Mouse (Mus musculus) Patski (cell line): ENCODE results near the gene Iscu. TPM values are rescaled to one million over a fixed set of nuclear protein-coding genes. Genes with fewer than 3 reads are reported as not detected.
"Not testable (repeated sequence)": the region's sequence is repeated elsewhere in the genome, so short reads cannot be mapped to it uniquely, and the experiment has no call there.

Experiments
- ATAC-seq: fragments of 100-300 bp; one replicate; pipeline ENCODE4 v1.8.0; 2021
- CTCF ChIA-PET: fragments of 350-600 bp; sonication (Branson Sonifier 250); formaldehyde crosslinking; loops from one replicate; lab custom pipeline; 2022; ENCODE audit warnings: inconsistent platforms; lab: Charles Lee
- POLR2A ChIA-PET: fragments of 350-600 bp; sonication (Branson Sonifier 250); formaldehyde crosslinking; loops from one replicate; lab custom pipeline; 2022; ENCODE audit warnings: antibody characterized with exemption, inconsistent platforms; lab: Charles Lee
- DNase-seq: peaks from one replicate; pipeline ENCODE4 v3.0.0-alpha.2; 2011; ENCODE audit warnings: low read depth, low spot score
- H3K27me3 ChIP-seq: fragments of 371-371 bp; one replicate; pipeline ENCODE4 v1.5.1; 2021
- CTCF ChIP-seq: fragments of 100-300 bp; IDR thresholded peaks from one replicate; pipeline ENCODE4 v1.5.1; 2021
- in situ Hi-C: fragments of 300-500 bp; cut with MboI; formaldehyde crosslinking; loops from 3 replicates; pipeline ENCODE4 v1.11.1; 2018; ENCODE audit warnings: low pct_unique_long_range_greater_than_20kb, mixed read lengths
- polyA plus RNA-seq: library from polyadenylated mRNA; unstranded; gene quantifications from one replicate; pipeline ENCODE4 v1.2.3, GENCODE M21; 2021

The Iscu gene
- polyA plus RNA-seq, 1 experiment from 2014 or later: 189 TPM

DNA sequence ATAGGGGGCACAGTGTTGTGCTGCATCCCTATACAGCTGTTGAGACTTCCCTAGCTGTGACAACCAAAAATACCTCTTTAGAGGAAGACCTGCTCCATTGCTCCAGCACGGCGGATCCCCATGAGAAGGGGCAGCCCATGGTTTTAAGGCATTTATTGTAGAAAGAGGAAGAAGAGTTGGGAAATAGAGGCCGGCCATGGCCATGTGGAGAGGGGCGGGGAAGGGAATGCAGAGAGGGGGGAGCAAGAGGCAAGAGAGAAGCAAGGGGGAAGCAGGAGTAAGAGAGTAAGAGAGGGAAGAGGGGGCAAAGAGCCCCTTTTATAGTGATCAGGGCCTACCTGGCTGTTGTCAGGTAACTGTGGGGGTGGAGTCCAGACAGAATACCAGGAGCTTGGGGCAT, 37.6 kb downstream of the Iscu start:
- H3K27me3 ChIP-seq: peaks cover 20% of the 10 kb centered on the region
- no peak for TF ChIP-seq CTCF
- DNase-seq (no peak), ATAC-seq (no peak)
- ChIA-PET CTCF (no interaction called here), POLR2A (no interaction called here)
- in situ Hi-C loops: loop anchor here (5.0 to 10.0 kb wide), 2 partner anchors 33 to 445 kb away; no protein-coding TSS in a partner anchor

- not testable (repeated sequence) for DNase-seq, ATAC-seq
- ChIA-PET CTCF (interaction anchor here (0.9 to 1.9 kb wide), 4 partner anchors 9 to 38 kb away, joined by 3 to 17 read pairs (median 4); no protein-coding TSS in a partner anchor), POLR2A (interaction anchor here (1.0 kb wide), 1 partner anchor 37 kb away, joined by 3 read pairs; no protein-coding TSS in a partner anchor)
- in situ Hi-C loops: loop anchor here (5.0 to 10.0 kb wide), 2 partner anchors 35 to 447 kb away; no protein-coding TSS in a partner anchor
- H3K27me3 ChIP-seq: peaks cover 15% of the 10 kb centered on the region
Observed at GRCm38 (mm10) chr5:113811824-113812420, 39.4 kb downstream of the Iscu start.

- no peak for ATAC-seq
- POLR2A ChIA-PET: no interaction called here
Observed at GRCm38 (mm10) chr5:113812638-113813037, 40.1 kb downstream of the Iscu start.

DNA sequence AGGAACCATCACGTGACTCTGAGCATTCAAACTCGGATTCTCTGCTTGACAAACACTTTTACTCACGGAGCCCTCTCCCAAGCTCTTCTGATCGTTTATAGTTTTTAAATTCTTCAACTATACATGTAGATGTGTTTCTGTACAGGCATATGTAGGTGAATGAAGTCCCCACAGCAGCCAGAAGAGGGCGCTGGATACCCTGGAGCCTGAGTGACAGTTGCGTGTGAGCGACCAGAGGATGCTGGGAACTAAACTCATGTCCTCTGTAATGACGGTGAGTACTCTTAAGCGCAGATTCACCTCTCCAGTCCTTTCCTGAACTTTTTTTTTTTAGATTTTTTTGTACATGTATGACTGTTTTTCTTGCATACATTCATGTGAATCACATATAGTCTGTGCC, 41.1 kb downstream of the Iscu start:
- ATAC-seq (no peak), DNase-seq (no peak)
- ChIA-PET POLR2A (no interaction called here), CTCF (interaction anchor here (0.9 to 4.3 kb wide), 4 partner anchors 13 to 129 kb away, joined by 3 to 41 read pairs (median 4); partner anchors contain the start of gene Iscu)
- TF ChIP-seq CTCF: peak; percentile 62
- H3K27me3 ChIP-seq: no peaks in the 10 kb centered on the region
- in situ Hi-C loops: loop anchor here (5.0 to 10.0 kb wide), 2 partner anchors 36 to 449 kb away; no protein-coding TSS in a partner anchor

More at GRCm38 (mm10) chr5:113812638-113813037, 40.1 kb downstream of the Iscu start:
- CTCF ChIA-PET: interaction anchor here (4.3 kb wide), 1 partner anchor 38 kb away, joined by 41 read pairs; the partner anchor contains the start of gene Iscu
- no peak for TF ChIP-seq CTCF
- in situ Hi-C loops: loop anchor here (5.0 to 10.0 kb wide), 2 partner anchors 35 to 448 kb away; no protein-coding TSS in a partner anchor
- H3K27me3 ChIP-seq: peaks cover 9% of the 10 kb centered on the region
- DNase-seq: no peak

DNA sequence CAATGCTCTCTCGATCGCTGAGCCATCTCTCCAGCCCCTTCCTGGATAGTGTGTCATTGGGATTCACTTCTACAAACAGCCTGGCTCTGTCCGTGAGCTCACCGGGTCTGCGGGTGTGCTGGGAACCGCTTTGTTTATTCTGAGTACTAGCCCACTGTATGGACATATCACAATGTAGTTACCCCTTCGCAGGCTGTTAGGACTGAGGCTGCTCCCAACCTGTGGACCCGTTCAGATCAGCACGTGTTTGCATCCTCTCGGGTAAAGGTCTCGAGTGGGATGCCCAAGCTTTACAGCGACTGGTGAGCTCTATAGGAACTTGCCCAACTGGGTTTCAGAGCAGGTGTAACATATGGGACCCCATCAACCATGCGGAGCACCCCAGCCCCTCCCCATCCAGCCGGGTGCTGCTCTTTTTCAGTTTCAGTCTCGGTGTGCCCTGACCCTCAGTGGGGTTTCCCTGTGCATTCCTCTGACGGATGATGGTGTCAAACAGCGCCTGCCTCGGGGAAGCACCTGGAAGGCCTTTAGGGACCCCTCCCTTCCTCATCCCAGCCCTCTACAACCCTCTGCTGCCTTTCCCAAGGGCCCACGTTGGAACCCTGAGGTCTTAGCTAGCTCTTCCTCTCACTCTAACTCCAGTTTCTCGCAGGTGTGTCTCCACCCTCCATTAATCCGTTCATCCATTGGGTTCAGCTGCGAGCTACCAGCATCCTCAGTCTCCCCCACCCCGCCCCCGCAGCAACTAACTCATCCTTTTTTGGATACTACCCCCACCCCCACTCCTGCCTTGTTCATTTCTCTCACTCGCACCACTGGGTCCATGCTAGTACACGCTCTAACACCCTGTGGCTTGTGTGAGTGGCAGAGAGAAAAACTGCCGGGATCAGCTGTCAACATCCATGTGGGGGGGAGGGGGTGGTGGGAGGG, 41.8 kb downstream of the Iscu start:
- TF ChIP-seq CTCF: no peak
- ChIA-PET POLR2A (interaction anchor here (1.5 kb wide), 1 partner anchor 39 kb away, joined by 8 read pairs; no protein-coding TSS in a partner anchor), CTCF (interaction anchor here (0.9 to 4.3 kb wide), 6 partner anchors 10 to 57 kb away, joined by 3 to 41 read pairs (median 4); partner anchors contain the start of genes Iscu and Tmem119)
- in situ Hi-C loops: loop anchor here (5.0 to 10.0 kb wide), 2 partner anchors 37 to 450 kb away; no protein-coding TSS in a partner anchor
- ATAC-seq (no peak), DNase-seq (no peak)
- peaks cover 5% of the 10 kb centered on the region for H3K27me3 ChIP-seq

GRCm38 (mm10) chr5:113815041-113815389, 42.5 kb downstream of the Iscu start:
- no peak for TF ChIP-seq CTCF
- CTCF ChIA-PET: interaction anchor here (1.2 to 4.3 kb wide), 3 partner anchors 10 to 40 kb away, joined by 3 to 41 read pairs (median 4); partner anchors contain the start of genes Iscu and Tmem119
- ATAC-seq: no peak
- DNase-seq: no peak
- in situ Hi-C loops: loop anchor here (10.0 kb wide), 1 partner anchor 450 kb away; no protein-coding TSS in a partner anchor
- peaks cover 5% of the 10 kb centered on the region for H3K27me3 ChIP-seq
- POLR2A ChIA-PET: interaction anchor here (1.5 kb wide), 2 partner anchors 40 to 41 kb away, joined by 3 to 8 read pairs; no protein-coding TSS in a partner anchor

DNA sequence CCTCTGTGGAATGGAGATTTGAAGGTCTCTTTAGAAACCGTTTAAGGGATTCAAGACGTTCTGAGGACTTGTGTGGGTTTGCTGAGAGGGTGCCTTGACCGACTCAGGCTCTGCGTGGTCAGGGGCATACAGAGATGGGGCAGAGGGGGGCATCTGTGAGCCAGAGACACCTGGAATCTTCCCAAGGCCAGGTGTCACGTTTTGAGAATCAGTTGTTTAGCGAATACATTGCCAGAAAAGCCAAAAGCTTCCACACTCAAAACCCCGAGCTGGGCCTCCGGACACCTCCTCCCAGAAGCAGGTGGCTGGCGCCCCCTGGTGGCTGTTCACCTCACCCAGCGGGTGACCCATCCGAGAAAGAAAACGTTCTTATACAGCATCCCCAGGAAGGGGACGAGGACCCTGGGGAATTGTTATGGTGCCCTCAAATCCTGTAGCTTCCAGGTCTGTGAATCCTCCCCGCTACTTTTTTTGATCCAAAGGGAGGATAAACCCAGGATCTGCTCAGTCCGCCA, 43.1 kb downstream of the Iscu start:
- TF ChIP-seq CTCF: peak; percentile 88
- in situ Hi-C loops: loop anchor here (10.0 kb wide), 1 partner anchor 451 kb away; no protein-coding TSS in a partner anchor

GRCm38 (mm10) chr5:113818572-113818971, 46.0 kb downstream of the Iscu start:
- ChIA-PET POLR2A (no interaction called here), CTCF (interaction anchor here (1.4 kb wide), 1 partner anchor 16 kb away, joined by 4 read pairs; no protein-coding TSS in a partner anchor)
- no peak for ATAC-seq
- DNase-seq: no peak
- in situ Hi-C loops: loop anchor here (10.0 kb wide), 1 partner anchor 454 kb away; no protein-coding TSS in a partner anchor
- peaks cover 5% of the 10 kb centered on the region for H3K27me3 ChIP-seq
- no peak for TF ChIP-seq CTCF

More for the DNA sequence above, 43.1 kb downstream of the Iscu start:
- CTCF ChIA-PET: interaction anchor here (0.7 to 4.3 kb wide), 7 partner anchors 10 to 440 kb away, joined by 3 to 41 read pairs (median 3); partner anchors contain the start of genes Iscu and Tmem119
- H3K27me3 ChIP-seq: peaks cover 5% of the 10 kb centered on the region
- ATAC-seq: peak; percentile 55
- POLR2A ChIA-PET: interaction anchor here (0.9 to 1.5 kb wide), 3 partner anchors 12 to 42 kb away, joined by 3 to 8 read pairs (median 3); no protein-coding TSS in a partner anchor
- peak; percentile 15 for DNase-seq

DNA sequence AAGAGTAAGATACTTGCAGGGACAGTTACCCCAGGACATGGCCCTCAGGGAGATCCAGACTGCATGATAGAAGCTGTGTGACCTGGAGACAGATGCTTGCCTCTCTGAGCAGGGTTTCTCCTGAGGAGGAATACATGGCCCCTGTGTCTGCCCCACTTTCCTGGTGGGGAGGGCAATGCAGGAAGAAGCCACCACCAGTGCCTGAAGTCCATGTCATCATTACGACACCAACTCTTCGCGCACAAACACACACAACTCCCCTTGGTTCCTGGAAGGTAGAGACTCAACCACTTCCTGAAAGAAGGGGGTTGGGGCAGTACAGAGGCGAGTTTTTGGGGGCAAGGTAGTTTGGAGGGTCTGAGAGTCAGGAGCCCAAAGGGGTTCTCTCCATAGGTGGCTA, 51.7 kb downstream of the Iscu start:
- ChIA-PET CTCF (no interaction called here), POLR2A (no interaction called here)
- ATAC-seq (no peak), DNase-seq (no peak)
- peaks cover under 1% of the 10 kb centered on the region for H3K27me3 ChIP-seq
- in situ Hi-C loops: no loop called here
- TF ChIP-seq CTCF: no peak
